Mouse (Mus musculus) midbrain, embryonic 14.5 days (tissue): ENCODE measurements around the gene Pde4d. TPM values are rescaled to one million over a fixed set of nuclear protein-coding genes. Genes with fewer than 3 reads are reported as not detected.

Experiments used
- ATAC-seq: fragments of 200-750 bp; cut with Nextera tagmentation; 2 replicates; pipeline ENCODE4 v1.8.0; 2017; ENCODE audit warnings: moderate number of reproducible peaks, moderate library complexity; ENCODE audit not compliant: low FRiP score, low TSS enrichment
- DNase-seq: peaks from one replicate; pipeline ENCODE4 v3.0.0-alpha.2; 2015
- H3K27ac ChIP-seq: fragments of 300-500 bp; sonication (generic); replicated peaks from 2 replicates; pipeline ENCODE4 v1.5.1; 2014; ENCODE audit warnings: mild to moderate bottlenecking, low read depth, low read length, moderate library complexity
- H3K27me3 ChIP-seq: fragments of 300-500 bp; sonication (generic); 2 replicates; pipeline ENCODE4 v1.6.1; 2014; ENCODE audit warnings: low read length, control low read depth, mixed read lengths; ENCODE audit not compliant: control insufficient read depth, insufficient read depth
- H3K36me3 ChIP-seq: fragments of 300-500 bp; sonication (generic); 2 replicates; pipeline ENCODE4 v1.6.1; 2014; ENCODE audit warnings: low read length, control low read depth; ENCODE audit not compliant: control insufficient read depth, insufficient read depth
- H3K4me1 ChIP-seq: fragments of 300-500 bp; sonication (generic); 2 replicates; pipeline ENCODE4 v1.6.1; 2014; ENCODE audit warnings: mild to moderate bottlenecking, antibody characterized with exemption, low read length, control low read depth; ENCODE audit not compliant: control insufficient read depth, insufficient read depth
- H3K4me2 ChIP-seq: fragments of 300-500 bp; sonication (generic); 2 replicates; pipeline ENCODE4 v1.6.1; 2014; ENCODE audit warnings: mild to moderate bottlenecking, low read length, moderate library complexity
- H3K4me3 ChIP-seq: fragments of 300-500 bp; sonication (generic); replicated peaks from 2 replicates; pipeline ENCODE4 v1.5.1; 2014; ENCODE audit warnings: low read depth, low read length
- H3K9ac ChIP-seq: fragments of 300-500 bp; sonication (generic); replicated peaks from 2 replicates; pipeline ENCODE4 v1.6.1; 2014; ENCODE audit warnings: mild to moderate bottlenecking, low read length, moderate library complexity
- H3K9me3 ChIP-seq: fragments of 300-500 bp; sonication (generic); 2 replicates; pipeline ENCODE4 v1.6.1; 2016; ENCODE audit warnings: low read length, control low read depth, mixed read lengths; ENCODE audit not compliant: control insufficient read depth
- WGBS: fragments of 180-500 bp; shearing (Covaris S2); extraction: QIAGEN DNeasy Blood & Tissue Kit; methylation state at CpG from one replicate; pipeline ENCODE4 v1.1.7; 2014; 5-methylcytosine and 5-hydroxymethylcytosine counted together
- polyA plus RNA-seq: library from polyadenylated mRNA; unstranded; fragments of >200 nt; fragmentation: Nextera tagmentation; extraction: Ambion mirVana; gene quantifications from 2 replicates; pipeline ENCODE4 v1.2.1, GENCODE M21; 2014

Pde4d gene
- polyA plus RNA-seq, 1 experiment from 2014 or later, result 27.1 TPM

- H3K9ac ChIP-seq, result peak overlapping the region; percentile 68
- peaks cover 7% of the 10 kb centered on the region for H3K4me1 ChIP-seq
- peak overlapping the region; percentile 65 for H3K4me3 ChIP-seq
- ATAC-seq (peak; percentile 40; the same call in 1 of the 2 replicates), DNase-seq (no peak)
- no peak overlapping the region for H3K27ac ChIP-seq
- H3K36me3 ChIP-seq, result no peaks in the 10 kb centered on the region
- no peaks in the 10 kb centered on the region for H3K27me3 ChIP-seq
- 1% methylated on average over 8 of the region's 8 CpGs for WGBS
- H3K4me2 ChIP-seq, result peak overlapping the region; percentile 64
- no peaks in the 10 kb centered on the region for H3K9me3 ChIP-seq
Observed at GRCm38 (mm10) chr13:109116004-109116341, 666.2 kb downstream of the Pde4d start.

- Histone ChIP-seq H3K27ac (peak overlapping the region; percentile 66), H3K9me3 (no peaks in the 10 kb centered on the region), H3K4me3 (peak overlapping the region; percentile 65), H3K27me3 (no peaks in the 10 kb centered on the region), H3K4me1 (peaks cover 7% of the 10 kb centered on the region), H3K36me3 (no peaks in the 10 kb centered on the region), H3K4me2 (peak overlapping the region; percentile 64), H3K9ac (peak overlapping the region; percentile 68)
- WGBS, result under 1% methylated on average over 62 of the region's 63 CpGs
- DNase-seq (peak; percentile 87), ATAC-seq (peak; percentile 87)
Observed at GRCm38 (mm10) chr13:109116342-109117201, 666.8 kb downstream of the Pde4d start.

DNA sequence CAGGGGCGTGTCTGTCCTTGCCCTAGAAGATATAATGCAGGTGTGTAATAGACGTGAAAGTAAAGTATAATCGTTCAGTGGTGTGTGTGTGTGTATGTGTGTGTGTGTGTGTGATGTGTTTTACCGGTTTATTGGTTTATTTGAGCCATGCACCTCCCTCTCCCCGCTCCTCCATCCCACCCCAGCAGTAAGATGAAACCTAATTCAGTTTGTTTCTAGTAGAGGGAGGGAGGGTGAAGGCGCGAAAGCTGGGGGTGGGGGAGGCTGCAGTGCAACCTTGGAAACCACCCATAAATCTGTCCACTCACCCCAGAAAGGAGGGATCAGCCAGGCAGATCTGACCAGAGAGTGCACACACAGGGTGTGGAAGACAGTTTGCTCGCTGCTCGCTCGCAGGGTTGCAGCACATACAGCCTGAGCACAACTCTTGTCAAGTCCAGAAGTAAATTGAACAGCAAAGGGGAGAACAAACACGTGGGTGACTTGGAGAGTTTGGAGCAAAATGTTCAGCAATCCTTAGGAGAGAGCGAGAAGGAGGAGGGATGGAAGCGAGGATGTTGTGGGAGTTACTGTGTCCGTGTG, 667.6 kb downstream of the Pde4d start:
- Histone ChIP-seq H3K4me1 (peaks cover 7% of the 10 kb centered on the region), H3K4me2 (peak overlapping the region; percentile 64), H3K9ac (peak overlapping the region; percentile 68), H3K4me3 (peak overlapping the region; percentile 65), H3K27ac (no peak overlapping the region), H3K36me3 (no peaks in the 10 kb centered on the region), H3K27me3 (no peaks in the 10 kb centered on the region), H3K9me3 (no peaks in the 10 kb centered on the region)
- 10% methylated on average over 14 of the region's 14 CpGs for WGBS
- ATAC-seq, result peak; percentile 14
- DNase-seq, result peak; percentile 44

GRCm38 (mm10) chr13:109118296-109118800, 668.6 kb downstream of the Pde4d start:
- Histone ChIP-seq H3K27me3 (no peaks in the 10 kb centered on the region), H3K4me1 (peaks cover 7% of the 10 kb centered on the region), H3K9ac (no peak overlapping the region), H3K4me3 (peak overlapping the region; percentile 65; the same call in 1 of the 2 replicates), H3K27ac (no peak overlapping the region), H3K9me3 (no peaks in the 10 kb centered on the region), H3K4me2 (peak overlapping the region; percentile 64), H3K36me3 (no peaks in the 10 kb centered on the region)
- WGBS, result 91% methylated on average over 1 of the region's 1 CpGs
- ATAC-seq, result no peak
- no peak for DNase-seq

GRCm38 (mm10) chr13:109121867-109122266, 672.1 kb downstream of the Pde4d start:
- H3K36me3 ChIP-seq, result no peaks in the 10 kb centered on the region
- H3K9ac ChIP-seq, result no peak overlapping the region
- WGBS, result 55% methylated on average over 3 of the region's 3 CpGs
- H3K4me2 ChIP-seq, result no peak overlapping the region
- H3K4me3 ChIP-seq, result no peak overlapping the region
- H3K27ac ChIP-seq, result no peak overlapping the region
- no peaks in the 10 kb centered on the region for H3K4me1 ChIP-seq
- no peak for DNase-seq
- H3K9me3 ChIP-seq, result no peaks in the 10 kb centered on the region
- no peak for ATAC-seq
- H3K27me3 ChIP-seq, result no peaks in the 10 kb centered on the region

DNA sequence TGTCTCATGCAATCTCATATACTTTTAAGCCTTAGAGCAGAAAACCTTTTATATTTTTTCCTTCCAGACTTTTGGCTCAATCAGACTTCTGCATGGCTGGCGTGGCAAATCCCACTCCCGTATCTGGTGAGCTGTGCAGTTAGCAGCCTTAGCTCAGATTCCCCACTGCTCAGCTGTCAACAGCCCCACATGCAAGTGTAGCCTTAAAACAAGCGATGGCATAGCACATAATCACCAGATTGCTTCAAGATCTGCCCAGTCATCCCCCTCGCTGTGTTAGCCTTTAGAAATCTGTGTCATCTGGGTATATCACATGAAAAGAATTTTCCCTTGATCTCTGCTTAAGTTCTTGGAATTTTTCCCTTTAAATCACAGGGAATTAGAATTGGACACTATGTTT, 686.7 kb downstream of the Pde4d start:
- H3K9me3 ChIP-seq, result no peaks in the 10 kb centered on the region
- ATAC-seq, result no peak
- H3K27ac ChIP-seq, result no peak overlapping the region
- H3K9ac ChIP-seq, result no peak overlapping the region
- no peaks in the 10 kb centered on the region for H3K36me3 ChIP-seq
- H3K4me3 ChIP-seq, result no peak overlapping the region
- peak; percentile 13 for DNase-seq
- 60% methylated on average over 4 of the region's 4 CpGs for WGBS
- no peaks in the 10 kb centered on the region for H3K4me1 ChIP-seq
- H3K27me3 ChIP-seq, result no peaks in the 10 kb centered on the region
- H3K4me2 ChIP-seq, result no peak overlapping the region

DNA sequence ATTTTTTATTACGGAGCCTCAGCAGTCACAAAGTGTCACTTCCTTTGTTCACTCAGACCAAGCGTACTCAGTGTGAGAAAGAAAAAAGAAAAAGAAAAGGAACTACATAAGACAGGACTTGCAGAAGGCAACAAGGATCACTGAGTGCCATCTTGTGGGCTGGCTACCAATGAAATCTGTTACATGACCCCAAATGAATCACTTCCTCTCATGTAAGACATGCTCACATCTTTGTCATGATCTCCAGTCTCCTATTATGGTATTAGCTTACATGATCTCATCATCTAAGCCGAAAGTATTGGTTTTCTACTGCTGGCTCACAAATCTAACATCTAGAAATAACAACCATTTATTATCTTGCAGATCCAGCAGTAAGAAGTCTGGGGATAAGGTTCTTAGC, 709.0 kb downstream of the Pde4d start:
- Histone ChIP-seq H3K4me2 (no peak overlapping the region), H3K27me3 (no peaks in the 10 kb centered on the region), H3K4me1 (no peaks in the 10 kb centered on the region), H3K9me3 (no peaks in the 10 kb centered on the region), H3K36me3 (no peaks in the 10 kb centered on the region), H3K9ac (no peak overlapping the region), H3K4me3 (no peak overlapping the region), H3K27ac (no peak overlapping the region)
- WGBS, result 74% methylated on average over 3 of the region's 3 CpGs
- ATAC-seq (no peak), DNase-seq (no peak)

DNA sequence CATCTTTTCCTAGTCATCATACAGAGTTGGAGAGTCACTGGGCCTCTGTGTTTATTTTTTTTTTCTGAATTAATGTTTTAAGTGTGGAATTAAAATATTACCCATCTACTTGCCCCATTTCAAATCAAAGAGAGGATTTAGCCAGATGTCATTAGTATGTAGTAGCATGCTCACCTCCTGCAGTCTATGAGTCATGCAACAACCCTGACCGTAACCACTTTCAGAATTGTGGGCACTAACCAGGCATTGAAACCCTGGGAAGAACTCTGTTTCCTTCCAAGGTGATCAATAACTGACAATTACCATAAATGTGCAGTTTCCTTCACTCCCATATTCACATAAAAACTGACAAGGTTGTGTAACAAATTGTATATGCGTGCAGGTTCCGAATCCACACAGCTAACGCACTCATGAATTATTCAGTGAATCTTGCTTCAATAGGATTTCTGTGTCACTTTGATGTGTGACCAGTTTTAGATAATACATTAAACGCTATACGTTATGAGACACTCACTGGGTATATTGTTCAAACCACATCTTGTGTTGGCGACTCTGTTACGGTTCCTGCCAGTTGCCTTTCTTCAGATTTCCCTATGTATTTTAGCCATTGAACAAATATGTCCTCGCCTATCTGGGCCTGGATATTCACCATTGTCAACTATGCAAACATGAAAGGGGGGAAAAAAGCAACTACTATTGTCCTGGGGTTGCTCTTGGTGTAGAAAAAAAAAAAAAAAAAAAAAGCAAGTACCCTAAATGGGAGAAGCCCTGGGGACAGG, 719.0 kb downstream of the Pde4d start:
- H3K4me3 ChIP-seq, result no peak overlapping the region
- no peak; the same call in 1 of the 2 replicates for ATAC-seq

More for the DNA sequence above, 719.0 kb downstream of the Pde4d start:
- no peaks in the 10 kb centered on the region for H3K9me3 ChIP-seq
- no peak overlapping the region; the same call in 1 of the 2 replicates for H3K27ac ChIP-seq
- DNase-seq, result peak; percentile 59
- 14% methylated on average over 9 of the region's 9 CpGs for WGBS
- no peak overlapping the region for H3K9ac ChIP-seq
- H3K36me3 ChIP-seq, result no peaks in the 10 kb centered on the region
- no peaks in the 10 kb centered on the region for H3K4me1 ChIP-seq
- H3K4me2 ChIP-seq, result no peak overlapping the region
- no peaks in the 10 kb centered on the region for H3K27me3 ChIP-seq
